Mouse (Mus musculus): ENCODE data around the gene Brwd1.
A peak's percentile ranks its signal among the peaks of the same experiment; 100 is the strongest.
"Not testable (repeated sequence)": the region's sequence is repeated elsewhere in the genome, so short reads cannot be mapped to it uniquely, and the experiment has no call there.

The Brwd1 gene

DNA sequence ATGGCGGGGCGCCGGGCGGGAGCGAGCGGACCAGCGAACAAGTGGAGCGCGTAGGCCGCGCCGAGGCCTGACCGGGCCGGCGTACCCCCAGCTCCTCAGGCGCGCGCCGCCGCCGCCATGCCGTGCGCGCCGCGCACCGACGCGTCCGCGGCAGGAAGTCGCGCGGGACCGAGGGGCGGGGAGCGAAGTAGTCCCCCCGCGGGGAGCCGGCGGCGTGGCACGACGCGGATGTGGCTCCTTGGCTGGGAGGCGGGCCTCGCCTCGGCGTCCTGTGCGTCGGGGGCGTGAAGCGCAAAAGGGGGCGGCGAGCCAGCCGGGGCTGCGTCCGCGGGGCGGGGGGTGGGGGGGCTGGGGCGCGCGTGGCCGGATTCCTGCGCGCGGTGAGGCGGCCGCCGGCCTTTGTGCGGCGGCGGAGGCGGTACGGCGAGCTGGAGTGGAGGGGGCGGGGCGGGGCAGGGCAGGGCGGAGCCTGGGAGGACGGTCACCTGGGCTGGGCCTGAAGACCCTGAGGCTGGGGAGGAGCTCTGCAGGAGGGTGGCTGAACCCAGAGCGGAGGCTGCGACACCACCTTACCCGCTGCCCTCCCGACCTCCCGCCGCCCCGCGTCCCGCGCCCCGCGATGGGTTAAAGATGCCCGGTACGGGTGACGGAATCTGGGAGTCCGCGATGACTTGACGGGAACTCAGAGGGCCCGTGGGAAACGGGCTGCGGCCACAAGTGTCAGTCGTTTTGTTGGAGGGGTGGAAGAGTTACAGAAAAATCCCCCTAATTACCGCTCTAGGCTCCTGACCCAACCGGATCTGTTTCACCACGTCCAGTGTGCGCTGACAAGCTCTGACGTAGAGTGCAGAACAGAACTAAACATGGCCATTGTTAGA lies at the start of gene Brwd1:
Brwd1 (minus strand) TSS at position 226 of the 878 bp plus-strand sequence.
- peak; percentile 87 for DNase-seq (ENCODE audit: low spot score)

DNA sequence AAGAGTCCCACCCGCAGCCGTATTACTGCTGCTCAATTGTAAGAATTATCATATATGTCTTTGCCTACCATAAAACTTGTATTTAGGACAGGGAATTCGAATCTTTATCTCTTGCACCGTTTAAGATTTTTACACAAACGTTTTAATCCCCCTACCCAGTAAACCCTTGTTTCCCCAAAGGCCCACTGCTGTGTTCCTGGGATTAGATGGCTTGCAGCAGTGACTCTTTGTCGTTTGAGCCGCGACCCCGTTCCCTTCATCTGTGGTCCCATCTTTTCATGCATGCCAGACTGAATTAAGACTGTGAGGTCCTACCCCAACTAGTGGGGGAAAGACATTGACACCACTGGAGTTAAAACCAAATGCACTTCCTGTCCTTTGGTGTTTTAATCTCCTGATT lies 46.1 kb upstream of the Brwd1 start:
- DNase-seq (ENCODE audit: low spot score), result peak; percentile 53

GRCm38 (mm10) chr16:96127657-96128344 lies 45.5 kb upstream of the Brwd1 start, which contains the start of gene Hmgn1:
Gene Hmgn1 (minus strand): TSS chr16:96127729.
- DNase-seq (ENCODE audit: low spot score), result peak; percentile 97

- no peak for DNase-seq (ENCODE audit: low spot score)
Observed at GRCm38 (mm10) chr16:96127288-96127656, 44.9 kb upstream of the Brwd1 start.

DNA sequence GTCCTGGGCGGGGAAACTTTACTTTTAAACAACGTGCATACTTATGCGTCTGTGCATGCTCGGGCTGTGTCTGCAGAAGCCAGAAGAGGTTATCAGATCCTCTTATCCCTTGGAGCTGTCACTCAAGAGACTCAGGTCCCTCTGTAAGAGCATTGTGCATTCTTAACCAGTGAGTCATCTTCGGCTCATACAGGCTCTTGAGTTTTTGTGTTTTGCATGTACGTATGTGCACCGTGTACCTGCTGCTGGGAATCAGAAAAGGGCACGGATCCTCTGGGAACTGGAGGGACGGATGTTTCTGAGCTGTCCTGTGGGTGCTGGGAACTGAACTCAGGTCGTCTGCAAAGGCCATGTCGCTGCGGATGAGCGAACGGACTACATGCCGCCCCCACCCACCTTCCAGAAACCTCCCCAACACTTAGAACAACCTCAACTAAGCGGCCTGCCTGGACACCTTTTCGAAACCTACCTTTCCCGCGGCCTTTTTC lies 44.4 kb upstream of the Brwd1 start:
- DNase-seq (ENCODE audit: low spot score), result peak; percentile 23

GRCm38 (mm10) chr16:96120022-96120623 lies 37.8 kb upstream of the Brwd1 start:
- no peak for DNase-seq (ENCODE audit: low spot score)

DNA sequence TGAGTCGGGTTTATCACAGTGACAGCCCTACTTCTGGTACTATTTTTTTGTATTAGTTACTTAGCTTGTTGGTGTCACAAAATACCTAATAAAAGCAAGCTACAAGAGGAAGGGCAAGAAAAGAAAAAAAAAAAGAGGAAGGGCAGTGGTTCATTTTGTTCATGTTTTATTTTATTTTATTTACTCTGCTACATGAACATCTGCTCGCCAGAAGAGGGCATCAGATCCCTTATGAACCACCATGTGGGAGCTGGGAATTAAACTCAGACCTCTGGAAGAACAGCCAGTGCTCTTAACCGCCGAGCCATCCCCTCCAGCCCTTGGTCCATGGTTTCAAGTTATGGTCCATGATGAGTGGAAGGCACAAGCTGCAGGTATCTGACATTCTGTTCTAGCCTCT lies 32.4 kb upstream of the Brwd1 start:
- DNase-seq (ENCODE audit: low spot score), result no peak

- DNase-seq (ENCODE audit: low spot score), result no peak
Observed at GRCm38 (mm10) chr16:96112769-96113168, 30.4 kb upstream of the Brwd1 start.

- no peak for DNase-seq (ENCODE audit: low spot score)
Observed at GRCm38 (mm10) chr16:96110655-96111345, 28.5 kb upstream of the Brwd1 start.

GRCm38 (mm10) chr16:96109673-96110072 lies 27.3 kb upstream of the Brwd1 start:
- no peak for DNase-seq (ENCODE audit: low spot score)

DNA sequence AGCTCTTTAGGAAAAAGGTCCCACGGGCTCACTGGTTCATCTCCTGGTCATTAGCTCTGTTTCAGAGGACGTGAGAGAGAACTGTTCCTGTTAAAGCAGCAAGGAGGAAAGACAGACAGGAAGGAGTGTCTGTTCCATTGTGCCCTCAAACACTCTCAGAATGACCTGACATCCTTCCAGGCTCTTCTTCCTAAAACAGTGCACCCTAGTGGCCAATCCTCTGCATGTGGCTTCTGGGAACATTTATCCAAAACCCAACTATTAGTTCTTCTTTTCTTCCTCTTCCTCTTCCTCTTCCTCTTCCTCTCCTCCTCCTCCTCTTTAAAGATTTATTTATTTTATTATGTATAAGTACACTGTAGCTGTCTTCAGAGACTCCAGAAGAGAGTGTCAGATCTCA lies 20.7 kb upstream of the Brwd1 start:
- peak; percentile 61 for DNase-seq (ENCODE audit: low spot score)

- not testable (repeated sequence) for DNase-seq (ENCODE audit: low spot score)
Observed at GRCm38 (mm10) chr16:96097811-96098210, 15.5 kb upstream of the Brwd1 start.

DNA sequence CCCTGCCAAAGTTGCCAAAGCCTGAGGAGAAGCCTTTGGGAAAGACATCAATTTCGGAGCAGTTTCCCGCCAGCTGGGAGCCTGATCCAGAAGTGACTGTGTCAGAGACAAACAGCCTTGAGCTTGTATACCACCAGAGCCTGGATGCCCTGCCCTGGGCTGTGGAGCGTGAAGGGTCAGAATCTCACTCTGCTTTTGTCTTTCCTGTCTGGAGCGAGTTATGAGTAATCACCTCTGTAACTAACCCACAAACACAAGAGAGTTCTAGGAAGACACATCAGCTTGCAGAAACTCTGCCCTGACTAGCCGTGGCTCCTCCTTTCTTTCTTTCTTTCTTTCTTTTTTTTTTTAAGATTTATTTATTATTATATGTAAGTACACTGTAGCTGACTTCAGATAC lies 13.6 kb upstream of the Brwd1 start:
- no peak for DNase-seq (ENCODE audit: low spot score)

DNA sequence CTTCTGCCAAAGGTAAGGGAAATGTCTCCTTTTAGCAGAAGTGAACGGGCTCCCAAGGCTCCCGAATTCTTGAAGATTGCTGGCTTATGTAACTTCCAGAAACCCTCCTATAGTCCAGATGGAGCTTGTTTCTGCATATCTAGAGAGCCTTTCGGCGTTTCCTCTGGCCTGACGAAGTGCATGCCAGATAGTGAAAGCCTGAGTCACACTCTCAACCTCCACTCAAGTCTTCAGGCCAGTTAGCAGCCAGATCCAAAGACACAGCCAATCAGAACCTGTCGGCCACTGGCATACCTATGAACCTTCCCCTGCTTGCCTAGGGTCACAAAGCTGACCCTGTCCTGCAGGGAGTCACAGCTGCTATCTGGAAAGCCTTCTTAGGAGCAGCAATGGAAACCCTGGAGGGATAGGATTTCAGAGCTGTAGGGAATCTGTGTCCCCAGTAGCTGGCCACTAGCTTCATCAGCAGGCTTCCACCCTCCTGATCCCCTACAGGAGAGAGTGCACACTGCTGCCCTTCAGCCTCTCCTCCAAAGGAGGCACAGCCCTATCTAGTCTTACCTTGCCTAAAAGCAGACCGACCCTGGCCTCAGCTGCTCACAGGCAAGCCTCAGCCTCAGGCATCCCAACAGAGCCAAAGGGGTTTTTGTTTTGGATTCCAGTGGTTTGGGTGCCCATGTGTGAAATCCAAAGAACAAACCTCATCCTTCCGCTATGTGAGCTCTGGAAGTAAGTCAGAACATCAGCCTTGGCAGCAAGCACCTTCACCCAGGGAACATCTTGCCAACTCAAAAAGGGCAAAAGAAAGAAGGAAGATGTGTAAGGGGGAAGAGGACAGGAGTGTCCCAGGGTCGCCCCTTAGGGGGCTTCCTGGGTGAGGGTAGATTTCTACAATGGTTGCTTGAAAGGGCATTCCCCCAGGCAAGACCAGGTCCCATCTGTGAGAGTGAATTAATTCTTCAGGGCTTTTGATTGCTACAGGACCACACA lies 9.5 kb upstream of the Brwd1 start:
- no peak for DNase-seq (ENCODE audit: low spot score)

DNA sequence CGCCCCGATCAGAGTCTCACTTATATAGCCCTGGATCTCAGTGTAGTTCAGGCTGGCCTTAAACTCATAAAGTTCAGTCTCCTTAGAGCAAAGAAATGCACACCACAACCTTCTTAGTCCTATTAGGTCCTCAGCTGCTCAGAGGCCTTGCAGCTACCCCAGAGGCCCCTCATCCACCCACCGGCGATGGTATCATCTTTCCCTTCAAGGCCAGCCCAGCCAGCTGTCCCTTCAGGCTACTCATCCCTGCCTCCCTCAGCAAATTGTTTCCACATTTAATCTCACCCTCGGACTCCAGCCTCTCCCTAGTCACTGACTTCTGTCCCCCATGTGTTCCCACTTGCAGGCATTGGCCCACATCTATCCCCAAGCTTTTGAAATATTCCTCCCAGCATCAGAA lies 5.8 kb upstream of the Brwd1 start:
- no peak for DNase-seq (ENCODE audit: low spot score)

DNA sequence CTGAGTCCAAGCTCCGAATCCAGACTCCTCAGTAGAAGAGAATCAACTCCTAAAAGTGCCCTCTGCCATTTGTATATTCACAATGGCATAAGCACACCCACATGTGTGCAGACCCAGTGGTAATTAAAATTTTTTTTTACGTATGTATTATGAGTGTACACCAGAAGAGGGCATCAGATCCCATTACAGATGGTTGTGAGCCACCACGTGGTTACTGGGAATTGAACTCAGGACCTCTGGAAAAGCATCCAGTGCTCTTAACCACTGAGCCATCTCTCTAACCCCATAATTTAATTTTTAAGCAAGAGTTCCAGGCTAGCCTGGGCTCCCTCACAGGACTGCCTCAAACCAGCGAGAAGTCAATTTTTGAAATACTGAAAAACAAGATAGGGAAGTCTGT lies 5.1 kb upstream of the Brwd1 start:
- DNase-seq (ENCODE audit: low spot score), result no peak

DNA sequence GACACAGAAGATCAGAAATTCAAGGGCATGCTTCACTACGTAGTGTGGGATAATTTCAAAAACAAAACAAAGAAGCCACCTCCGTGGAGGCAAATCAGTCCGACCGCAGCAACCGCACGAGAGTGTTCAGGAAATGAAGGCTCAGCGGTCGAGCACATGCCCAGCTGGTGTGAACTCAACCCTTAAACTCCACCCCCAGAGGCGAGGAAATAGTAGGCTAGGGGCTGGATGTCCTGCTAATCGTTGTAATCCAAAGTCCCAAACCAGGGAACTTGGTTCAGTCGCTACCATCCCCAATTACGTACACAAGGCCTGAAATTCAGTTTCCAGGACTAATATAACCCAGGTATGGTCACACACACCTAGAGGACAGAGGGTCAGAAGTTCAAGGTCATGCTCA lies 4.7 kb upstream of the Brwd1 start:
- DNase-seq (ENCODE audit: low spot score), result no peak

DNA sequence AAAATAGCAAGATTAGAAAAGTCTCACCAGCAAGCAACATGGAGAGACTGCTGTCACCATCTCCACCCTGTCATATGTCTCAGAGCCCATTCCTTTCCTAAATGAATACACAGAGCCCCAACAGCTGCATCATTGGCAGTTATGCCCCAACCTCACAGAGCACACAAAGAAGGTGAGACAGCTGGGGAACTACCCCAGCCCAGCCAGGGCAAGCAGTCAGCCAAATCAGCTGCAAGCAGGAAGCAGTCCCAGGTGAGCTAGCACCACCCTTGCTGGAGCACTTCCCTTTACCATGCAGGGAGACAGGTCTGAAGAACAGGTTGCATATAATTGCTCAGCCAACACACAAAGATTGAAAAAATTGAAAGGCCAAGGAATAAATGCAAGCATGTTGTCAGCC lies 3.3 kb upstream of the Brwd1 start:
- no peak for DNase-seq (ENCODE audit: low spot score)

GRCm38 (mm10) chr16:96083179-96083646 lies 887 bp upstream of the Brwd1 start:
- DNase-seq (ENCODE audit: low spot score), result no peak

DNA sequence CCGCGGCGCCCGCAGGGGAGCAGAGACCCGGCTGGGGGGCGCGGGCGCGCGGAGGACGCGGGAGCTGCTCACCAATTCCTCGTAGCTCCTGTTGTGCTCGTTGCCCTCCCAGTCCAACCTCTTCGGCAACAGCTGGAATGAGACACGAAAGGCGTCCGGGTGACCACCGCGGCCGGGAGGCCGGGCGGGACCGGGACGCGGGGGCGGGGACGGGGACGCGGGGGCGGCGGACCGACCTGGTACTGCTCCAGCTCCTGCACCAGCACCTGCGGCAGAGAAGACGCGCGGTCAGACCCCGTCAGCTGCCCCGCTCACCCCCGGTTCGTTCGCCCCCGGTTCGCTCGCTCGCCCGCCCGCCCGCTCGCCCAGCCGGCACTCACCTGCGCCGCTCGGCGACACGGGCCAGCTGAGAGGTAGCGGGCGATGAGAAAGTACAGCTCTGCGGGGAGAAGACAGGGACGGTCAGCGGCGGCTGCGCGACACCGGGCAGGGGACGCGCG lies 534 bp downstream of the Brwd1 start:
- no peak for DNase-seq (ENCODE audit: low spot score)

DNA sequence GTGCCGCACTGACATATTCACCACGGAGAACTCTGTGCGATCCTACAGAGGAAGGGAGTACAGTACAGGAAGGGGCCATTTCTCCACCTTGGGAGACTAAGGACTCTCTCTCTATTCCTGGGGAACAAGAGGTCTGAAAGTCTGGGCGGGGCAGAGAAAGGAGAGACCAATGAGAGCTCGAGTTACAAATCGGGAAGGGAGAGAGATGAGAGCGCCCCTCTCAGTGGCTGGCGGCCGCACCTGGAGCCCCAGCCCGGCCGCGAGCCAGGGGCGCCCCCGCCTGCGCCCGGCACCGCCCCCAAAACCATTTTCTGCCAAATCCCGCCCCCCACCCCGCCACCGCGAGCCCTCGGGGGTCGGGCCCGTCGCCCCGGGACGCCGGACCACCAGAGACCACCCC lies 995 bp downstream of the Brwd1 start:
- peak; percentile 96 for DNase-seq (ENCODE audit: low spot score)
